Mouse (Mus musculus) 416B (cell line): ENCODE measurements at regions not wholly inside any gene's neighbourhood (a gene's known extent, or its start where the extent isn't known, plus 50 kb on each side); places are given as distances from the start of the nearest gene placed in this dataset.

ENCODE experiments used
- DNase-seq: peaks from one replicate; pipeline ENCODE4 v3.0.0; 2011; ENCODE audit warnings: low read depth

GRCm38 (mm10) chr7:117103035-117103434, 277.7 kb upstream of the Xylt1 start:
- DNase-seq: no peak

GRCm38 (mm10) chr7:117106691-117107191, 274.0 kb upstream of the Xylt1 start:
- no peak for DNase-seq

- no peak for DNase-seq
Measured at GRCm38 (mm10) chr7:117108391-117108790, 272.4 kb upstream of the Xylt1 start.

- DNase-seq: peak; percentile 57
Measured at GRCm38 (mm10) chr7:117127728-117128127, 253.1 kb upstream of the Xylt1 start.

- no peak for DNase-seq
Measured at GRCm38 (mm10) chr7:117134869-117135268, 245.9 kb upstream of the Xylt1 start.

- no peak for DNase-seq
Measured at GRCm38 (mm10) chr7:117138681-117139080, 242.1 kb upstream of the Xylt1 start.

DNA sequence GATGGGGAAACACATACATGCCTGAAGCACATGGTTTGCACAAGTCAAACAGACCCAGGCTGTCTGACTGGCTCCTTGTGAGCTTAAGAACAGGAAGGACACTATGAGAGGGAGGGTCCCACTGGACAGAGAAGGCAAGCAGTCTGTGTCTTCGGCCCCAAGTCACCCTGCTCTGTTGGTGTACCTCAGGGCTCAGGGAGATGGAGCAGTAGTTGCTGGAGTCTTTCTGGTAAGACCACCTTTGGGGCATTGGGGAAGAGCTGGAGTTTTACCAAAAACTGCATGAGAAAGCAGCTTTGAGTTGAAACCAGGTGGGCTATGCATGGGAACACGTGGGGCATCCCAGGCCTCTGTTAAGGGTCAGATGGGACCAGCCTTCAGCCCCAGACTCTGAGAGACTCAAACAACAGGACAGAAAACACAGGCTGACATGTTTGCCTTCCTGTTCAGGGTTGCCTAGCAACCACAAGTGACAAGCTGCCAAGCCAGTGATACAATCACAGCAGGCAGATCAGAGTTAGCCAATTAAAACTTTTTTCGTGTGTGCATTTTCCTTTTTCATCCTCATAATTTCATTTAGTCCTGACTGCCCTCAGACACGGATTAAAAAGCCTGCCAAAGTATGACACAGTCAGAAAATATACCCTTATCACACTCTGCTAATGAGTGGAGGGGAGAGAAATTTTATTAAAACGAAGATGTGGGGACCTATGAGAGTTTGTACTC, 241.4 kb upstream of the Xylt1 start:
- DNase-seq: peak; percentile 5

DNA sequence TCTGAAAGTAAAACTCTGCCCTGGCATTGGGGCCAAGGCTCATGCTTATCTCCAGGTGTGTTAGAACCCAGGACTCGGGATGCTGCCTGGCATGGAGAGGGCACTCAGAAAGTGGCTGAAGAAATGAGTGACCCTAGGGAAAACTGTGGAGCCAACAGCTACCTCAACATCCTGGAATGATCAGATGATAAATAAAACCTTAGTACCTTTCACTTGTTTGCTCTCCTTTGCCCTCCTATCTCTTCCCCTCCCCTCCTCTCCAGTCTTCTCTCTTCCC, 240.9 kb upstream of the Xylt1 start:
- no peak for DNase-seq

DNA sequence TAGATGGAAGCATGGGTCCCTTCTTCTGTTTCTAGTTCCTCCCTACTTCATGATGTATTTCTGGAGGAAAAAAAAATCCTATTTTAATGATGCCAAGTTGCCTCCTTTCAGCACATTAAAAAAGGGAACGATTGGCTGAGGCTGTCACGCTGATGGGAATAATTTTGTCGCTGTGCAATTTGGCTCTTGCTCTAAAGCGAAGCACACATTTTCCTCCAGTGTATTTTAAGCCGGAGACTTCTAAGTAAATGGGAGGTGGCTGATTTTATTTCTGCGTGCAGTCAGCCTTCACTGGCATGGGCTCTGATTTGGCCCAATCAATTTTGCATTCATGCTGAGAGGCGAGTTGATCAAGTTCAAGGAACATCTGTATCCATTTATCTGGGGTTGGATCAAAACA, 234.0 kb upstream of the Xylt1 start:
- no peak for DNase-seq

DNA sequence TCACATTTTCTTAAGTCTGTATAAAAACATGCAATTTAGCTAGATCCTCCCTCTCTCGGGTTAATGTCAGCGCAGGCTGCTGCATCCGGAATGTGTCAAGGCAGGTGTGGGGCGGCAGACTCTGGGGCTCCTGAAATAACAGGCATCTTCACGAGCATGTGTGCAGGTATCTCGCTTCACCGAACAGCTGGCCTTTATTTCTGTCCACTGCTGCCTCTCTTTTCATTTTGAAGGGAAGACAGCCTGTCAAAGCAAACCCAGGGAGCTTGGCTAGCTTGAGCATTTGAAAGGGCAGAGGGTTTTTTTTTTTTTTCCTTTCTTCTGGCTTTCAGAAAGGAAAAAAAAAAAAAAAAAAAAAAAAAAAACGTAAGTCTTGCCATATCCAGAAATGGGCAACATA, 230.4 kb upstream of the Xylt1 start:
- no peak for DNase-seq

- DNase-seq: no peak
Measured at GRCm38 (mm10) chr7:117153826-117154550, 226.8 kb upstream of the Xylt1 start.

GRCm38 (mm10) chr7:117161193-117161908, 219.4 kb upstream of the Xylt1 start:
- DNase-seq: no peak

DNA sequence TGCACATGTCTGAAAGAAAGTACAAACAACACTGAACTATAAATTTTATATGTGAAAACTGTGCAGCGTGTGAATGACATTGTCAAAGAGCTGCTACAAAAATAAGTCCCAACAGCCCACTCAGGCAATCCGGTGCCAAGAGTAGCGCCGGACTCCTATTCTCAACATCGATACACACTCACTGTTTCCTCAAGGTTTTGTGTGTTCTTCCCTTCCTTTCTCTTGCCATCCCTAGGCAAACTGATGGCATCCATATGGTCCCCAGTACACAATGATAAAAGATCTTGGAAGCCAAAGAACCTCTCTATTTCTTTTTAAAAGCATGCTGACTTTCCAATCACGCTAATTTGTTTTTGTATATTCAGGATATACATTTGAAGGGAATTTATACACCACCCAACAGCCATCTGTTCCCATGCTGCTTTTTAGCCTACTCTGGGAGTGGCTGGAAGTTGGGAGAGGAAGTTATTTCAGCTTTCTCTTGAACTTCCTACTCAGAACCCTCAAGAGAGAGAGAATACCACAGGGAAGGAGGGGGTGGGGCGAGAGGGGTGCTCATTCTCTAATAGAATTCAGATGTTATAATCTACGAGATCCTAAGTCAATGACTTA, 205.9 kb upstream of the Xylt1 start:
- no peak for DNase-seq

DNA sequence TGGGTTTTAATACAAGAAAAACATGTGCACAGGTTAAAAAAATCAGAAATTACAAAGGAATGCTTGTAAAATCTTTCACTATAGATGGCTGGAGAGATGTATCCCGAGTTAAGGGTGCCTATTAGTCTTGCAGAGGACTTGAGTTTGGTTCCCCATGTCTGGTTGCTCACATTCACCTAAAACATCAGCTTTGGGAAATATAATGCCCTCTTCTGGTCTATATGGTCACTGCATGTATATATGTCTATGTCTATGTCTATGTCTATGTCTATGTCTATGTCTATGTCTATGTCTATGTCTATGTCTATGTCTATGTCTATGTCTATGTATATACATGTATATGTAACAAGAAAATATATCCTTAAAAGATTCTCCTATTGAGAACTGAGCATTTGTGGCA, 196.8 kb upstream of the Xylt1 start:
- DNase-seq: peak; percentile 25

- no peak for DNase-seq
Measured at GRCm38 (mm10) chr7:117185891-117186290, 194.9 kb upstream of the Xylt1 start.

DNA sequence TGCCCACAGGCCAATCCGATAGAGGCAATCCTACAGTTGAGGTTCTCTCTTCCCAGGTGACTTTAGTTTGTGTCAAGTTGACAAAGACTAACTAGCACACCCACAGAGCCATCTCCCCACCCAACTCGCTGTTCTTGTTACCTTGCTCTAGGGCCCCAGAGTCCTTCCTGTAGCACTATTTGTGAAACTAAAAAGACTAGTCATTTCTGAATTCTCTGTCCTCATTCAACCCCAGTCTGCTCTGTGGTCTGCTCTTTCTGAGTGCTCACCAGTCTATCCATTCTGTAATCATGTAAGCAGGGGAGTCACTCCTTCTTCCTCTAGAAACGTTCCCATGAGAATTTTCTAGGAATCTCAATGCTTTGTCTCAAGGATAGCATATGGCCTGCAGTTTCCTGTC, 184.2 kb upstream of the Xylt1 start:
- no peak for DNase-seq

- no peak for DNase-seq
Measured at GRCm38 (mm10) chr7:117226294-117226693, 154.5 kb upstream of the Xylt1 start.

DNA sequence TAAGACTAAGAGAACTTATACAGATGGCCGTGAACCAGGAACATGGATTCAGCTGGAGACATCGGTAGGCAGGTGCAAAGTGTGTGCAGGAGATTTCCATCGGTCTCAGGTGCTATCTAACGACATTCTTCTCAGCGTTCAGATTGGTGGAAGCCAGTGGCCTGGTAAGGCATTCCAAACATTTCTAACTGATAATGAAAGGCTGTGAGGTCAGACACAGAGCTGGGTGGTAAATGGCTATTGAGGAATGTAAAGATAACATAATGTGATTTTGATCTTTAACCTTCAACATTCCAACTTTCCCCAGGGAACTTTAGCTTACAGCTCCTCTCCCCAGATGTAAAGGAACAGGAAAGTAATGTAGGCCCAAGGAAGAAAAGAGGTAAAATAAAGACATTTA, 151.2 kb upstream of the Xylt1 start:
- DNase-seq: no peak

- DNase-seq: no peak
Measured at GRCm38 (mm10) chr7:117256819-117257218, 124.0 kb upstream of the Xylt1 start.

DNA sequence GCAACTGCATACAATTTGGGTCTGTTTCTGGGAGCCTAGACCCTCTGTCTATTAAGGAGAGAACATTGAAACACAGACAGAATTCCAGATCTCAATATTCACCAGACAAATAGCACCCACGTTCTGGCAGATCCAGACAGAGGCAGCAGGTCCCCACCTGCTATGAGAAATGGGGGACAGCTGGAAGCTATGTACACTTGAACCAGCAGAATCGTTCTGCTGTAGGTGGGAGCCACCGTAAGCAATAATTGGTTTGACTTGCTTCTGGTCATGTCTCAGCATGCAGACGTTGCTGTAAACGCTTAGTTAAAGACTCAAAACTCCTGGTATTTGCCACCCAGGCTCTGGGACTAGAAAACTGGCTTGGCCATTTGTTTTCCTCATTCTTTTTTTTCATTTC, 122.2 kb upstream of the Xylt1 start:
- DNase-seq: no peak

- no peak for DNase-seq
Measured at GRCm38 (mm10) chr7:117259151-117259550, 121.6 kb upstream of the Xylt1 start.

- DNase-seq: no peak
Measured at GRCm38 (mm10) chr7:117259674-117260294, 121.0 kb upstream of the Xylt1 start.
